Mouse (Mus musculus): ENCODE data around the gene Nedd8.

- TF ChIP-seq TCF12 (IDR thresholded peaks at IDR 0.05; ENCODE audit: insufficient read depth, poor library complexity, severe bottlenecking) (no peak), USF1 (IDR thresholded peaks at IDR 0.05; ENCODE audit: low read depth) (no peak), E2F4 (IDR thresholded peaks at IDR 0.05; ENCODE audit: insufficient read depth) (no peak), POLR2A (IDR thresholded peaks at IDR 0.05; ENCODE audit: insufficient read length, low read depth) (no peak), REST (IDR thresholded peaks at IDR 0.05; ENCODE audit: insufficient read depth, insufficient read length) (no peak), CEBPB (IDR thresholded peaks at IDR 0.05; ENCODE audit: insufficient read depth, poor library complexity, severe bottlenecking) (no peak), POLR2AphosphoS2 (IDR thresholded peaks at IDR 0.05; ENCODE audit: insufficient read length, low read depth) (no peak), SRF (IDR thresholded peaks at IDR 0.05; ENCODE audit: control insufficient read depth, insufficient read length, low read depth) (no peak), MAX (IDR thresholded peaks at IDR 0.05; ENCODE audit: low read depth) (no peak), MYOD1 (IDR thresholded peaks at IDR 0.05; ENCODE audit: control insufficient read depth in 1 of 3, insufficient read length in 2 of 3, low read depth in 2 of 3) (no peak), MYOG (IDR thresholded peaks at IDR 0.05; ENCODE audit: control insufficient read depth in 1 of 3, insufficient read depth in 1 of 3, insufficient read length in 2 of 3, low read depth in 2 of 3) (no peak)
These were observed 11.3 kb downstream of the Nedd8 start for GRCm38 (mm10) chr14:55660636-55661035.

Measured in myocyte (in vitro differentiated cells).